Mouse (Mus musculus) myocyte (in vitro differentiated cells): ENCODE results near the gene Ctf1.

Experiments used
- CEBPB ChIP-seq: IDR thresholded peaks from 2 replicates; pipeline ENCODE4 v1.6.1; 2011; ENCODE audit warnings: mild to moderate bottlenecking, moderate library complexity; ENCODE audit not compliant: poor library complexity, insufficient read depth, severe bottlenecking
- MAX ChIP-seq: IDR thresholded peaks from one replicate; pipeline ENCODE4 v1.6.1; 2011; ENCODE audit warnings: low read depth, mild to moderate bottlenecking, control low read depth
- MYOG ChIP-seq, 3 experiments: IDR thresholded peaks; one replicate each; pipeline ENCODE4 v1.6.1; 2011; ENCODE audit warnings: control low read depth in 2 of 3, low read depth in 2 of 3, mild to moderate bottlenecking in 2 of 3; ENCODE audit not compliant: insufficient read length in 2 of 3, control insufficient read depth in 1 of 3, insufficient read depth in 1 of 3
- POLR2A ChIP-seq: IDR thresholded peaks from one replicate; pipeline ENCODE4 v1.6.1; 2011; ENCODE audit warnings: low read depth, mild to moderate bottlenecking, control low read depth, moderate library complexity; ENCODE audit not compliant: insufficient read length
- USF1 ChIP-seq: IDR thresholded peaks from one replicate; pipeline ENCODE4 v1.6.1; 2011; ENCODE audit warnings: low read depth, mild to moderate bottlenecking, control low read depth, moderate library complexity

DNA sequence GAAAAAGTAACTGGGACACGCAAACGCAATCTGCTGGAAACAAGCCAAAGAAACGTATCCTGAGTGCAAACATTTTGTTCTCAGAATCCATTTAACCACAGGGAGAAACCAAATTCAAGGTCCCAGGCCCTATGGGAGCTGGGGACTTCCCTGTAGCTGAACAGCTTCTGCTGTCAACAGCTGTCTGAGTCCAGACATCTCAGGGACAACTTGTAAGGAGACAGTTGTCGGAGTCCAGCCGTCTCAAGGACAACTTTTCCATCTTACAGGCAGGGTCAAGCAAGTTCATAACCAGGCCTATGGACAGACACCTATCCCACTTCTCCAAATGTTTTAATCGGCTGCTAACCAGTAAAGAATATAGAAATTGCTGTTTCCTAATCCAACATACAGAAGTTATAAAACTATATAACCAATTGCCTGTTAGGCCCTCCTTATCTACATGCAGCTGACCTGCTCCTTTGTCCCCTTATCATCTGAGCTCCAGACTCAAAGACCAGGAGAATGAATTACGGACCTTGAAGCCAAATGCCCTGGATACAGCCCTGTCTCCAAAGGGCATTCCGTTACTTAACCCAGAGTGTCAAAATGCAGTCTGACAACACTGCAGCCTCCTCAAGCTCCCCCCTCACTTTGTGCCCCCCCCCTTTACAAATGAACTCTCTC lies 30.5 kb upstream of the Ctf1 start:
- TF ChIP-seq POLR2A (no peak), CEBPB (no peak), USF1 (no peak), MYOG (IDR thresholded peaks at IDR 0.05; ENCODE audit: control insufficient read depth in 1 of 3, insufficient read depth in 1 of 3, insufficient read length in 2 of 3, low read depth in 2 of 3) (no peak), MAX (no peak)
